Mouse (Mus musculus): Measurements from ENCODE around the gene Krtap28-13. TPM values are rescaled to one million over a fixed set of nuclear protein-coding genes. Genes with fewer than 3 reads are reported as not detected.

Gene Krtap28-13
- not detected in 2 replicates for polyA plus RNA-seq (2015; fragmentation: Nextera tagmentation; extraction: Ambion mirVana)

- H3K9me3 ChIP-seq (replicated peaks; ENCODE audit: control insufficient read depth, low read length): no peaks in the 10 kb centered on the region
- no peak within 1 kb of the TSS for H3K4me2 ChIP-seq (ENCODE audit: low read depth, low read length)
- no peaks in the 10 kb centered on the region for H3K4me1 ChIP-seq (ENCODE audit: control insufficient read depth, low read depth, low read length)
- H3K36me3 ChIP-seq (ENCODE audit: control insufficient read depth, insufficient read depth): no peaks in the 10 kb centered on the region
- no peaks in the 10 kb centered on the region for H3K27me3 ChIP-seq (ENCODE audit: control insufficient read depth, insufficient read depth, low read depth, low read length)
- ATAC-seq (ENCODE audit: low read depth): no peak
- no peak within 1 kb of the TSS for H3K4me3 ChIP-seq (ENCODE audit: low read depth, low read length)
- no peak within 1 kb of the TSS for H3K9ac ChIP-seq (ENCODE audit: low read depth, low read length)
- H3K27ac ChIP-seq (ENCODE audit: low read length): no peak within 1 kb of the TSS
- 75% methylated on average over 4 of the region's 4 CpGs for WGBS (ENCODE audit: insufficient replicate concordance)
These were observed at the start of gene Krtap28-13 for GRCm38 (mm10) chr1:83060643-83061042. Krtap28-13 (plus strand) TSS chr1:83060930.

DNA sequence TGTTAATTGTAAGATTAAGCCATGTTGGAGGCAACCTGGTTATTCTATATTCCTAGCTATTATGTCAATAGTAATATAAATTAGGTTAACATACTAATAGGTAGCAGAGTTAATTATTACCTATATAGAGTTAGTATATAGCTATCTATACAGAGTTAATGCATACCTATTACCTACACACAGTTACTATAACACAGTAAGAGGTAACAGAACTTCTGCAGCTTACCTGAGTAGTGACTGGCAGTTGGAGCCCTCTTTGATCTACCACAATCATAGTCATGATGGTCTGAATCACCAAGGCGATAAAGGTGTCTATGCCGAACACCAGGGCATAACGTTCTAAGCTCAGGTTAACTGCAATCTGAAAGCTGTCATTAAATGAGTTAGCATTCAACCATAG, 46.3 kb upstream of the Krtap28-13 start:
- H3K36me3 ChIP-seq (ENCODE audit: control insufficient read depth, insufficient read depth): no peaks in the 10 kb centered on the region
- ATAC-seq (ENCODE audit: low read depth): no peak
- no peaks in the 10 kb centered on the region for H3K9me3 ChIP-seq (replicated peaks; ENCODE audit: control insufficient read depth, low read length)
- H3K27me3 ChIP-seq (ENCODE audit: control insufficient read depth, insufficient read depth, low read depth, low read length): no peaks in the 10 kb centered on the region
- no peaks in the 10 kb centered on the region for H3K4me1 ChIP-seq (ENCODE audit: control insufficient read depth, low read depth, low read length)
- H3K4me3 ChIP-seq (ENCODE audit: low read depth, low read length): no peak overlapping the region
- WGBS (ENCODE audit: insufficient replicate concordance): 73% methylated on average over 3 of the region's 3 CpGs
- H3K27ac ChIP-seq (ENCODE audit: low read length): no peak overlapping the region
- H3K4me2 ChIP-seq (ENCODE audit: low read depth, low read length): no peak overlapping the region
- no peak overlapping the region for H3K9ac ChIP-seq (ENCODE audit: low read depth, low read length)

DNA sequence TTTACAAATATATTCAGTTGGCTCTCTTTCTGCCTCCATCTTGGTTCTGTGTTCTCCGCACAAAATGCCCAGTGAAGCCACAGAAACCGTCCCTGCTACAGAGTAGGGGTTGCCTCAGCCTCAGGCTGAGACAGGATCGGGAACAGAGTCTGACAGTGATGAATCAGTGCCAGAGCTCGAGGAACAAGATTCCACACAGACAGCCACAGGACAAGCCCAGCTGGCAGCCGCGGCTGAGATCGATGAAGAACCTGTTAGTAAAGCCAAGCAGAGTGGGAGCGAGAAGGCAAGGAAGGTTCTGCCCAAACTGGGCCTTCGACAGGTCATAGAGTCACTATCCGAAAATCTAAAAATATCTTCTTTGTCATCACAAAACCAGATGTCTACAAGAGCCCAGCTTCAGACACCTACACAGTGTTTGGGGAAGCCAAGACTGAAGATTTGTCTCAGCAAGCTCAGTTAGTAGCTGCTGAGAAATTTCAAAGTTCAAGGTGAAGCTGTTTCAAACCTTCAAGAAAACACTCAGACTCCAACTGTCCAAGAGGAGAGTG, 45.3 kb upstream of the Krtap28-13 start:
- H3K27me3 ChIP-seq (ENCODE audit: control insufficient read depth, insufficient read depth, low read depth, low read length): no peaks in the 10 kb centered on the region
- H3K9me3 ChIP-seq (replicated peaks; ENCODE audit: control insufficient read depth, low read length): no peaks in the 10 kb centered on the region
- H3K9ac ChIP-seq (ENCODE audit: low read depth, low read length): no peak overlapping the region
- H3K4me1 ChIP-seq (ENCODE audit: control insufficient read depth, low read depth, low read length): no peaks in the 10 kb centered on the region
- no peak for ATAC-seq (ENCODE audit: low read depth)
- H3K4me3 ChIP-seq (ENCODE audit: low read depth, low read length): no peak overlapping the region
- H3K36me3 ChIP-seq (ENCODE audit: control insufficient read depth, insufficient read depth): no peaks in the 10 kb centered on the region
- no peak overlapping the region for H3K27ac ChIP-seq (ENCODE audit: low read length)
- 59% methylated on average over 10 of the region's 10 CpGs for WGBS (ENCODE audit: insufficient replicate concordance)
- no peak overlapping the region for H3K4me2 ChIP-seq (ENCODE audit: low read depth, low read length)

- no peak for ATAC-seq (ENCODE audit: low read depth)
- Histone ChIP-seq H3K27ac (ENCODE audit: low read length) (no peak overlapping the region), H3K4me3 (ENCODE audit: low read depth, low read length) (no peak overlapping the region), H3K27me3 (ENCODE audit: control insufficient read depth, insufficient read depth, low read depth, low read length) (no peaks in the 10 kb centered on the region), H3K9ac (ENCODE audit: low read depth, low read length) (no peak overlapping the region), H3K36me3 (ENCODE audit: control insufficient read depth, insufficient read depth) (no peaks in the 10 kb centered on the region), H3K4me1 (ENCODE audit: control insufficient read depth, low read depth, low read length) (no peaks in the 10 kb centered on the region), H3K9me3 (replicated peaks; ENCODE audit: control insufficient read depth, low read length) (no peaks in the 10 kb centered on the region), H3K4me2 (ENCODE audit: low read depth, low read length) (no peak overlapping the region)
- WGBS (ENCODE audit: insufficient replicate concordance): 44% methylated on average over 1 of the region's 1 CpGs
These were observed 44.2 kb upstream of the Krtap28-13 start for GRCm38 (mm10) chr1:83016556-83016955.

GRCm38 (mm10) chr1:83031950-83032349, 28.8 kb upstream of the Krtap28-13 start:
- Histone ChIP-seq H3K27me3 (ENCODE audit: control insufficient read depth, insufficient read depth, low read depth, low read length) (no peaks in the 10 kb centered on the region), H3K9ac (ENCODE audit: low read depth, low read length) (no peak overlapping the region), H3K4me1 (ENCODE audit: control insufficient read depth, low read depth, low read length) (no peaks in the 10 kb centered on the region), H3K4me2 (ENCODE audit: low read depth, low read length) (no peak overlapping the region), H3K4me3 (ENCODE audit: low read depth, low read length) (no peak overlapping the region), H3K36me3 (ENCODE audit: control insufficient read depth, insufficient read depth) (no peaks in the 10 kb centered on the region), H3K27ac (ENCODE audit: low read length) (no peak overlapping the region), H3K9me3 (replicated peaks; ENCODE audit: control insufficient read depth, low read length) (no peaks in the 10 kb centered on the region)
- ATAC-seq (ENCODE audit: low read depth): no peak
- 38% methylated on average over 1 of the region's 1 CpGs for WGBS (ENCODE audit: insufficient replicate concordance)

- WGBS (ENCODE audit: insufficient replicate concordance): 66% methylated on average over 6 of the region's 6 CpGs
- Histone ChIP-seq H3K4me1 (ENCODE audit: control insufficient read depth, low read depth, low read length) (no peaks in the 10 kb centered on the region), H3K9me3 (replicated peaks; ENCODE audit: control insufficient read depth, low read length) (no peaks in the 10 kb centered on the region), H3K4me3 (ENCODE audit: low read depth, low read length) (no peak overlapping the region), H3K9ac (ENCODE audit: low read depth, low read length) (no peak overlapping the region), H3K27me3 (ENCODE audit: control insufficient read depth, insufficient read depth, low read depth, low read length) (no peaks in the 10 kb centered on the region), H3K4me2 (ENCODE audit: low read depth, low read length) (no peak overlapping the region), H3K27ac (ENCODE audit: low read length) (no peak overlapping the region), H3K36me3 (ENCODE audit: control insufficient read depth, insufficient read depth) (no peaks in the 10 kb centered on the region)
- ATAC-seq (ENCODE audit: low read depth): no peak
These were observed 28.2 kb upstream of the Krtap28-13 start for GRCm38 (mm10) chr1:83032508-83032907.

DNA sequence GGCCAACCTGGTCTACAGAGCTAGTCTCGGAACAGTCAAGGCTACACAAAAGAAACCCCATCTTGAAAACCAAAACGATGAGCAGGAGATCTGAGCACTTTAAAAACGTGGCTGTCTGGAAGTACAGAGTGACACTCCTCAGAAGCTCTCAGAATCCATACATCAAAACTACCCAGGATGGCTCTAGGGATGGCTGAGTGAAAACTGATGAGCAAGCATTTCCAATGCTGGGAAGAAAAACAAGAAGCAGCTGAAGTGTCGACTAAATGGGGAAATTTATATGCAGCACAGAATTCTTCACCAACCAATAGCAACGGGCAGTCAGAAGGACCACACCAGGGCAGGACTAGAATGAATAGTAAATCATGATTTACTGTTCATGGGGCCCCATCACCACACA, 26.2 kb upstream of the Krtap28-13 start:
- Histone ChIP-seq H3K27ac (ENCODE audit: low read length) (no peak overlapping the region), H3K4me2 (ENCODE audit: low read depth, low read length) (no peak overlapping the region), H3K27me3 (ENCODE audit: control insufficient read depth, insufficient read depth, low read depth, low read length) (no peaks in the 10 kb centered on the region), H3K36me3 (ENCODE audit: control insufficient read depth, insufficient read depth) (no peaks in the 10 kb centered on the region), H3K9me3 (replicated peaks; ENCODE audit: control insufficient read depth, low read length) (no peaks in the 10 kb centered on the region), H3K4me3 (ENCODE audit: low read depth, low read length) (no peak overlapping the region), H3K9ac (ENCODE audit: low read depth, low read length) (no peak overlapping the region), H3K4me1 (ENCODE audit: control insufficient read depth, low read depth, low read length) (no peaks in the 10 kb centered on the region)
- ATAC-seq (ENCODE audit: low read depth): no peak
- 51% methylated on average over 5 of the region's 5 CpGs for WGBS (ENCODE audit: insufficient replicate concordance)

- Histone ChIP-seq H3K9ac (ENCODE audit: low read depth, low read length) (no peak overlapping the region), H3K36me3 (ENCODE audit: control insufficient read depth, insufficient read depth) (no peaks in the 10 kb centered on the region), H3K27me3 (ENCODE audit: control insufficient read depth, insufficient read depth, low read depth, low read length) (no peaks in the 10 kb centered on the region), H3K4me2 (ENCODE audit: low read depth, low read length) (no peak overlapping the region), H3K9me3 (replicated peaks; ENCODE audit: control insufficient read depth, low read length) (no peaks in the 10 kb centered on the region), H3K4me1 (ENCODE audit: control insufficient read depth, low read depth, low read length) (no peaks in the 10 kb centered on the region), H3K27ac (ENCODE audit: low read length) (no peak overlapping the region), H3K4me3 (ENCODE audit: low read depth, low read length) (no peak overlapping the region)
- ATAC-seq (ENCODE audit: low read depth): no peak
- 62% methylated on average over 11 of the region's 11 CpGs for WGBS (ENCODE audit: insufficient replicate concordance)
These were observed 23.6 kb upstream of the Krtap28-13 start for GRCm38 (mm10) chr1:83036892-83037667.

- WGBS (ENCODE audit: insufficient replicate concordance): under 1% methylated on average over 25 of the region's 25 CpGs
- H3K27ac ChIP-seq (ENCODE audit: low read length): no peak within 1 kb of the TSS
- peak within 1 kb of the TSS; percentile 46 for H3K4me3 ChIP-seq (ENCODE audit: low read depth, low read length)
- no peaks in the 10 kb centered on the region for H3K36me3 ChIP-seq (ENCODE audit: control insufficient read depth, insufficient read depth)
- H3K9me3 ChIP-seq (replicated peaks; ENCODE audit: control insufficient read depth, low read length): no peaks in the 10 kb centered on the region
- H3K27me3 ChIP-seq (ENCODE audit: control insufficient read depth, insufficient read depth, low read depth, low read length): no peaks in the 10 kb centered on the region
- 0 out of 2 replicates have a peak, but pooled peaks have one; percentile 53 for ATAC-seq (ENCODE audit: low read depth)
- no peaks in the 10 kb centered on the region for H3K4me1 ChIP-seq (ENCODE audit: control insufficient read depth, low read depth, low read length)
- no peak within 1 kb of the TSS for H3K9ac ChIP-seq (ENCODE audit: low read depth, low read length)
- peak within 1 kb of the TSS; percentile 45 for H3K4me2 ChIP-seq (ENCODE audit: low read depth, low read length)
These were observed 22.5 kb upstream of the Krtap28-13 start, which contains the start of gene Slc19a3 for GRCm38 (mm10) chr1:83038109-83038672. Slc19a3 (minus strand) TSS chr1:83038448.
